Mouse (Mus musculus) erythroblast, embryonic 14.5 days (primary cell): ENCODE results near the gene Tnfrsf1b.

Source experiments
- GATA1 ChIP-seq: IDR thresholded peaks from 2 replicates; pipeline ENCODE4 v1.6.1; 2012; ENCODE audit warnings: low read length, inconsistent platforms, mixed read lengths
- TAL1 ChIP-seq: IDR thresholded peaks from 3 replicates; pipeline ENCODE4 v1.6.1; 2012; ENCODE audit warnings: low read length, inconsistent platforms, mixed read lengths

DNA sequence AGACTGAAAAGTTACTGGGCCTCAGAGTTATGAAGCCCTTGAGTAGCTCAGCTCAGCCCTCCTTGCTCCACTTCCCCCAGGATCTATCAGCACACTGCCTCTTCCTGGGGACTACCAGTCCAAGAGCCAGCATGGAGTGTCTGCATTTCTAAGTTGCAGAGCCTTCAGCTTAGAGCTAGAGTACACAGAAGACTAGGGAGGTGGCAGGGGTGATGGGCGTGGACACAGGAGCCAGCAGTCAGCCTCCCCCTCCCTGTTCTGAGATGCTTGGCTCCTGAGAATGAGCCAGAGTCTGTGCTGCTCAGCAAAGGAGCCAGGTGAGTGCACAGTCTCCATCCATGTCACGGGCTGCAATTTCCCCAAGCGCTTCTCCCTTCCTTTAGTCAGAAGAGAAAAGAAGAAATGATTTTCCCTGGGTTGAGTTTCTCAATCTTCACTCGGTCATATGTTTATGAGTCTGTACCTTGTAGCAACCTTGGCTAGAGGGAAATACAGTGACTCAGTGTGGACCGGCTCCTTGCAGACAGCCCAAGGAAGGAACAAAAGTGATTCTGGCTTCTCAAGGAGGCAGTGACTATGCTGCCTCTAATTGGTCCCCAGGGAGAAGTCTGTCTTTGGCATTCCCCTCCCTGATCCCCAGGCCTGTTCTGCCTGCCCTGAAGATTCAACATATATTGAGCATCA lies 11.2 kb upstream of the Tnfrsf1b start:
- TF ChIP-seq GATA1 (no peak), TAL1 (no peak)
